Mouse (Mus musculus) myocyte (in vitro differentiated cells): ENCODE results near the gene Slc17a8. TPM values are rescaled to one million over a fixed set of nuclear protein-coding genes. Genes with fewer than 3 reads are reported as not detected.

Experiments used
- H3K27me3 ChIP-seq: one replicate; pipeline ENCODE4 v1.6.1; 2011; ENCODE audit not compliant: control insufficient read depth, insufficient read depth, insufficient read length
- H3K36me3 ChIP-seq: one replicate; pipeline ENCODE4 v1.6.1; 2011; ENCODE audit not compliant: control insufficient read depth, insufficient read depth
- H3K4me2 ChIP-seq: one replicate; pipeline ENCODE4 v1.6.1; 2011; ENCODE audit warnings: low read depth, control low read depth
- H3K4me3 ChIP-seq: one replicate; pipeline ENCODE4 v1.5.1; 2011; ENCODE audit warnings: mild to moderate bottlenecking, control low read depth, moderate library complexity
- H3K79me2 ChIP-seq: one replicate; pipeline ENCODE4 v1.6.1; 2011; ENCODE audit not compliant: control insufficient read depth, insufficient read depth
- H3ac ChIP-seq: one replicate; pipeline ENCODE4 v1.6.1; 2011; ENCODE audit not compliant: control insufficient read depth, insufficient read length
- CEBPB ChIP-seq: IDR thresholded peaks from 2 replicates; pipeline ENCODE4 v1.6.1; 2011; ENCODE audit warnings: mild to moderate bottlenecking, moderate library complexity; ENCODE audit not compliant: poor library complexity, insufficient read depth, severe bottlenecking
- E2F4 ChIP-seq: IDR thresholded peaks from one replicate; pipeline ENCODE4 v1.6.1; 2011; ENCODE audit warnings: mild to moderate bottlenecking, control low read depth, moderate library complexity; ENCODE audit not compliant: insufficient read depth
- MAX ChIP-seq: IDR thresholded peaks from one replicate; pipeline ENCODE4 v1.6.1; 2011; ENCODE audit warnings: low read depth, mild to moderate bottlenecking, control low read depth
- MYOD1 ChIP-seq, 3 experiments: IDR thresholded peaks; one replicate each; pipeline ENCODE4 v1.6.1; 2011; ENCODE audit warnings: control low read depth in 2 of 3, low read depth in 2 of 3, mild to moderate bottlenecking in 2 of 3, moderate library complexity in 1 of 3; ENCODE audit not compliant: insufficient read length in 2 of 3, control insufficient read depth in 1 of 3
- MYOG ChIP-seq, 3 experiments: IDR thresholded peaks; one replicate each; pipeline ENCODE4 v1.6.1; 2011; ENCODE audit warnings: control low read depth in 2 of 3, low read depth in 2 of 3, mild to moderate bottlenecking in 2 of 3; ENCODE audit not compliant: insufficient read length in 2 of 3, control insufficient read depth in 1 of 3, insufficient read depth in 1 of 3
- POLR2A ChIP-seq: IDR thresholded peaks from one replicate; pipeline ENCODE4 v1.6.1; 2011; ENCODE audit warnings: low read depth, mild to moderate bottlenecking, control low read depth, moderate library complexity; ENCODE audit not compliant: insufficient read length
- POLR2AphosphoS2 ChIP-seq: IDR thresholded peaks from one replicate; pipeline ENCODE4 v1.6.1; 2011; ENCODE audit warnings: low read depth, control low read depth; ENCODE audit not compliant: insufficient read length
- REST ChIP-seq: IDR thresholded peaks from one replicate; pipeline ENCODE4 v1.6.1; 2011; ENCODE audit warnings: mild to moderate bottlenecking, control low read depth, moderate library complexity; ENCODE audit not compliant: insufficient read depth, insufficient read length
- SRF ChIP-seq: IDR thresholded peaks from one replicate; pipeline ENCODE4 v1.6.1; 2011; ENCODE audit warnings: low read depth; ENCODE audit not compliant: control insufficient read depth, insufficient read length
- TCF12 ChIP-seq: IDR thresholded peaks from one replicate; pipeline ENCODE4 v1.6.1; 2011; ENCODE audit warnings: mild to moderate bottlenecking, control low read depth; ENCODE audit not compliant: poor library complexity, insufficient read depth, severe bottlenecking
- TCF3 ChIP-seq: IDR thresholded peaks from one replicate; pipeline ENCODE4 v1.6.1; 2011; ENCODE audit warnings: low read depth, control low read depth; ENCODE audit not compliant: insufficient read length
- USF1 ChIP-seq: IDR thresholded peaks from one replicate; pipeline ENCODE4 v1.6.1; 2011; ENCODE audit warnings: low read depth, mild to moderate bottlenecking, control low read depth, moderate library complexity
- polyA plus RNA-seq: library from polyadenylated mRNA; unstranded; fragments of >200 nt; fragmentation: generic; extraction: Trizol; gene quantifications from one replicate; pipeline ENCODE4 v1.2.1, GENCODE M21; 2012; ENCODE audit warnings: missing spikeins

The Slc17a8 gene
- polyA plus RNA-seq, 1 experiment: not detected

DNA sequence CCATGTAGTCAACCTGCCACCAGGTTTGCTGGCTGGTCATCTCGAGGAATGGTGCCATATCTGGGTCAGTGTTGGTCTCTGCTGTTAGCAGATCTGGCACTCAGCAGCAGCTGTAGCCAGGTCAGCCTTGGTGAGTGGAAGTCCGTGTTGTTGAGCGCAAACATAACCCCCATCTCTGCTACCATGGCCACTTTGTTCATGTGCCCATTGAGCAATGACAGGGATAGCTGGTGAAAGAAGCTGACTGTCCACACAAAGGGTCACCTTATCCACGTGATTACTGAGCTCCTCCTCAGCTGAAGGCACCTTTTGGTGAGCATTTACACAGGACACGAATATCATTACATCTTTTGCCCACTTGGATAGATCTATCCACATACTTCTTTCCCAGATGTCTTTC, 68.0 kb downstream of the Slc17a8 start:
- no peaks in the 10 kb centered on the region for H3K79me2 ChIP-seq
- H3K27me3 ChIP-seq: no peaks in the 10 kb centered on the region

DNA sequence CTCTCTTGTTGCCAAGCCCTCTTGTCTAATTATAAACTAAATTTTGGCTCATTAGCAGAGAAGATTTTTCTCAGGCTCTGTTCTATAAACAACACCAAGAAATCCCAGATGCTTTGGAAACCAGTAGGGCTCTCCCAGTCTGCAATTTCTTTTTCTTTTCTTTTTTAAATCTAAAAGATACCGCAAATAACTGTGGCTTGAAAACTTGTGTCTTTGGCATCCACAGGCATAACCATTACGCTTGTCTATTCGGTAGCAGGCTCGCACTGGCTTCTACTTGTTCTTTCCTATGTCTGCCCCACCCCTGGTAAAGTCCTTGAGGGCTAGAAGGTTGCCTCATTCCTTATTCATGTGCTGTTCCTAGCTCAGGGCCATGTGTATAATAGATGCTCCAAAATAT, 69.4 kb downstream of the Slc17a8 start:
- no peak for TF ChIP-seq CEBPB
- no peak for TF ChIP-seq MYOG (IDR thresholded peaks at IDR 0.05; ENCODE audit: control insufficient read depth in 1 of 3, insufficient read depth in 1 of 3, insufficient read length in 2 of 3, low read depth in 2 of 3)
- H3K27me3 ChIP-seq: no peaks in the 10 kb centered on the region
- H3ac ChIP-seq: no peak overlapping the region
- H3K79me2 ChIP-seq: no peaks in the 10 kb centered on the region
- H3K4me3 ChIP-seq: no peak overlapping the region
- H3K36me3 ChIP-seq: no peaks in the 10 kb centered on the region
- H3K4me2 ChIP-seq: no peak overlapping the region

More for the DNA sequence above, 68.0 kb downstream of the Slc17a8 start:
- Histone ChIP-seq H3K4me3 (no peak overlapping the region), H3ac (no peak overlapping the region), H3K36me3 (no peaks in the 10 kb centered on the region), H3K4me2 (no peak overlapping the region)
- TF ChIP-seq REST (no peak), MYOG (IDR thresholded peaks at IDR 0.05; ENCODE audit: control insufficient read depth in 1 of 3, insufficient read depth in 1 of 3, insufficient read length in 2 of 3, low read depth in 2 of 3) (no peak), MYOD1 (IDR thresholded peaks at IDR 0.05; ENCODE audit: control insufficient read depth in 1 of 3, insufficient read length in 2 of 3, low read depth in 2 of 3) (no peak), CEBPB (no peak), USF1 (no peak), E2F4 (no peak), TCF12 (no peak), SRF (no peak), POLR2A (no peak), TCF3 (no peak), MAX (no peak), POLR2AphosphoS2 (no peak)

DNA sequence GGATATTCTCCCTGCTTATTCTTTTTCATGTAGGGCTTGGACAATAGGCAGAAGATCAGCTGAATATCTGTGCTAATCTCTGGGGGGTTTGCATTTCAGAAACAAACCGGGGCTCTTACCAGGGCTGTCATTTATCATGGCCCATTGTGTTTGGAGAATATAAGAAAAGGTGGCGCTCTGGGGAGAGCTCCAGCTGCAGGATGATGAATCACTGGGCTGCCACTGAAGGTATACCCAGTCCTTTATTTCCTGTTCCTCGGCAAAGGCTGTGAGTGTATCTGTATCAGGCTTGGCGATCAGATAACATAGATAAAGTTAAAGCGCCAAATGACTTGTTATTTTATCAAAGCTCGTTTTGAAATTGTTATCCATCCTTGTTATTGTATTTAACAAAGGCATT, 73.0 kb downstream of the Slc17a8 start:
- TF ChIP-seq MAX: no peak
- TF ChIP-seq TCF12: no peak
- no peak overlapping the region for H3K4me2 ChIP-seq

DNA sequence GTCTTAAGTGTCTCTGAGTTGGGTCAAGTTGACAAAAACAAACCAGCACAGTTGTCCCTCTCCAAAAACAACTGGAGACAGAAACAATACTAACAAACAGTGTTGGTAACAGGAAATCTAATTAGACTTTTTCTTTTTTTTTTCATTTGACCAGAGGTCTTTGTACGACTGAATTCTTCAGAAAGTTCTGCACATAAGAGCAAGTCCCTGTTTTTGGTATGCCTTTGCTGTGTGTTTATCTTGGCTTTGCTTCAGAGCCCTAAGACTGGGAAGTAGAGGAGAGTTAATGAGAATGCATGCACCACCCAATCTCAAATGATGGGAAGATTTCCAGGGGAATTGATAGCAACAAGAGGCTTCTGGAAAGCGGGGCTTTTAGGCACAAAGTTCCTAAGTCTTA, 74.1 kb downstream of the Slc17a8 start:
- Histone ChIP-seq H3K79me2 (no peaks in the 10 kb centered on the region), H3K27me3 (no peaks in the 10 kb centered on the region), H3K36me3 (no peaks in the 10 kb centered on the region), H3K4me3 (no peak overlapping the region), H3K4me2 (no peak overlapping the region), H3ac (no peak overlapping the region)
- TF ChIP-seq MAX (no peak), POLR2AphosphoS2 (no peak), CEBPB (no peak), POLR2A (no peak), REST (no peak)

More for the DNA sequence above, 73.0 kb downstream of the Slc17a8 start:
- H3ac ChIP-seq: no peak overlapping the region
- no peaks in the 10 kb centered on the region for H3K36me3 ChIP-seq
- H3K4me3 ChIP-seq: no peak overlapping the region
- no peaks in the 10 kb centered on the region for H3K79me2 ChIP-seq
- no peaks in the 10 kb centered on the region for H3K27me3 ChIP-seq

DNA sequence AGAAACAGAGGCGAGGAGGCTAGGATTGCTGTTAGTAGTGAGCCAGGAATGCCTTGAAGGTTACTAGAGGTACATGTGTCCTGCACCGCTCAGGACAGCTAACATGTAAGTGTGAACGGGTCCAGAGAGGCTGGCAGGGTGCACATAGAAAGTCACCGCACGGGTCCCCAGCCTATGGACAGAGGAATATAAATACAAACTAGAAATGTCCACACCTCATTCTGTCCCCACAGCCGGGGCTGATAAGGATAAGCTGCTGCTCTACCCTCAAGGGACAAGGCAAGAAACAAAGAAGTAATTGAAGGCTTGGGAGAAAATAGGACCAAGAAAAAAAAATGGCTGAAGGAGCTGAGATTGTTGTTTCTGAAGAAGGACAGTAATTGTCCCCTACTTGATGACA, 77.2 kb downstream of the Slc17a8 start:
- Histone ChIP-seq H3K4me3 (no peak overlapping the region), H3ac (no peak overlapping the region), H3K27me3 (no peaks in the 10 kb centered on the region), H3K4me2 (no peak overlapping the region), H3K36me3 (no peaks in the 10 kb centered on the region), H3K79me2 (no peaks in the 10 kb centered on the region)
- TF ChIP-seq MAX (no peak), TCF3 (no peak), POLR2A (no peak), SRF (no peak), MYOD1 (IDR thresholded peaks at IDR 0.05; ENCODE audit: control insufficient read depth in 1 of 3, insufficient read length in 2 of 3, low read depth in 2 of 3) (no peak), USF1 (no peak), POLR2AphosphoS2 (no peak), CEBPB (no peak), TCF12 (no peak)

DNA sequence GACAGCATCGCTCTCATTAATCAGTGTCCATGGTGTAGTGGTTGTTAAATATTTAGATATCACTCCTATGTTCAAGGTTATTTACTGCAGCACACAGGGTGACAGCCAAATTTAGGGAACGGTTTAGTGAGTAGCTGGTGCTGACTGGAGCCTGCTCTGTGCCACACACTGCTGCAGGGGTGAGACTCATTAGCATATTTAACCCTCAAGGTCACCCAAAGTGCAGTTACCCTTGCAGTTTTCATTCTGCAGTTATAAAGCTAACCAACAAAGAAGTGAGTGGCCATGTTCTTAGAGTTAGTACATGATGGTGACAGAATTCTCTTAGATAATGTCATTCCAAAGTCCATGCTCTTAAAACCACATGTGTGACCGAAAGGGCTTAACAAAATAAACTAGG, 78.7 kb downstream of the Slc17a8 start:
- H3K79me2 ChIP-seq: no peaks in the 10 kb centered on the region
- H3K4me3 ChIP-seq: no peak overlapping the region
- no peaks in the 10 kb centered on the region for H3K27me3 ChIP-seq
- H3K4me2 ChIP-seq: no peak overlapping the region
- no peak overlapping the region for H3ac ChIP-seq
- H3K36me3 ChIP-seq: no peaks in the 10 kb centered on the region
- TF ChIP-seq TCF12: no peak
- no peak for TF ChIP-seq MAX
- TF ChIP-seq CEBPB: no peak
- no peak for TF ChIP-seq E2F4
- no peak for TF ChIP-seq TCF3
- TF ChIP-seq POLR2A: no peak
- no peak for TF ChIP-seq REST
- TF ChIP-seq MYOD1 (IDR thresholded peaks at IDR 0.05; ENCODE audit: control insufficient read depth in 1 of 3, insufficient read length in 2 of 3, low read depth in 2 of 3): no peak
- TF ChIP-seq POLR2AphosphoS2: no peak
- no peak for TF ChIP-seq USF1
- TF ChIP-seq MYOG (IDR thresholded peaks at IDR 0.05; ENCODE audit: control insufficient read depth in 1 of 3, insufficient read depth in 1 of 3, insufficient read length in 2 of 3, low read depth in 2 of 3): no peak
- no peak for TF ChIP-seq SRF
